Mouse (Mus musculus): ENCODE measurements around the gene Pak1. TPM values are rescaled to one million over a fixed set of nuclear protein-coding genes. Genes with fewer than 3 reads are reported as not detected.

The Pak1 gene
- polyA plus RNA-seq, 1 experiment from 2014 or later: 121 TPM

DNA sequence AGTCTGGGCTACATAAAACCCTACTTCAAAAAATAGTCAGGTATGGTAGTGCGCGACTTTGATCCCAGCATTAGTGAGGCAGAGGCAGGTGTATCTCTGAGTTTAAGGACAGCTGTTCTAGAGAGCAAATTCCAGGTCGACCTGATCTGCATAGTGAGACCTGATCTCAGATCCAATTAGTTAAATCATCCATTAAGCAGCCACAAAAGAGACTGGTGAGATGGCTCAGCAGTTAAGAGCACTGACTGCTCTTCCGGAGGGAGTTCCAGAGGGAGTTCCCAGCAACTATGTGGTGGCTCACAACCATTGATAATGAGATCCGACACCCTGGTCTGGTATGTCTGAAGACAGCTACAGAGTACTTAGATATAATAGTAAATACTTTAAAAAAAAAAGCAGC is 4.8 kb upstream of the Pak1 start:
- Histone ChIP-seq H3K27ac (replicated peaks) (no peak overlapping the region), H3K36me3 (no peaks in the 10 kb centered on the region), H3K9me3 (no peaks in the 10 kb centered on the region), H3K4me1 (replicated peaks) (no peaks in the 10 kb centered on the region), H3K4me3 (no peak overlapping the region), H3K27me3 (no peaks in the 10 kb centered on the region), H3K9ac (no peak overlapping the region), H3K4me2 (no peak overlapping the region)
- 56% methylated on average over 5 of the region's 5 CpGs for WGBS
- ATAC-seq (ENCODE audit: low read depth): no peak

DNA sequence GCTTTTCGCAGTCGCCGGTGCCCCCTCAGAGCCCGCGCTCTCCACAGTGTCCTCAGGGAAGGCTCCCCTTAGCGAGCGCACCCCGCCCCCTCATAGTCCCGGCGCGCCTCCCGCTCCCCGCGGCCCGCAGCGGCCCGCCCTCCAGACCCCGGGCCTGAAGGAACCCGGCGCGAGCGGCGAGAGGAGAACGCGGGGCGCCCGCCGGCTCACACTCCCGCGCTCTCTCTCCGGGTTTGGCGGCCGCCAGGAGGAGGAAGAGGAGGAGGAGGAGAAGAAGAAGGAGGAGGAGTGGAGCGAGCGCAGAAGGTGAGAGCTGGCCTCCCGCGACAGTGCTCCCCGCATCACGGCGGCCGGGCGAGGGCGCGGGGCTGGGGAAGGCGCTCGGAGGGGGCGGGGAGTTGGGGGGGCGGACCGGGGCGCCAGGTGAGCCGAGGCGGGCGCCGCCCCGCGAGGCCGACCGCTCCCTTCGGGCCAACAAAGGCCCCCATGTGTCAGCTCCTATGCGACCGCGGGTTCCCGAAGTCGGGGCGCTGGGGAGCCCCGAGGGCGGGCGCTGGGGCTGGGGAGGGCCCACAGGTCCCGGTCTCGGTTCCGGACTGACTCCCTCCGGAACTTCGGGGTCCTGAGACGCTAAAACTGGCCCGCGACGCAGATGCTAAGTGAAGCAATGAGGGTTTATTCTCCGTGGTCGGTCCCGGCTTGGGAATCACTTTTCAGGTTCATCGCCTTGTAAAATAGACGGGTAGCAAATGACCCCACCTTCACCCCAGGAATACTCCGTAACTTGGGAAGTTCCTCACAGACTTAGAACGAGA is 535 bp downstream of the Pak1 start:
- no peaks in the 10 kb centered on the region for H3K36me3 ChIP-seq
- no peaks in the 10 kb centered on the region for H3K27me3 ChIP-seq
- H3K9ac ChIP-seq: peak overlapping the region; percentile 93
- H3K4me1 ChIP-seq (replicated peaks): peaks cover 27% of the 10 kb centered on the region
- H3K4me2 ChIP-seq: peak overlapping the region; percentile 90
- under 1% methylated on average over 77 of the region's 84 CpGs for WGBS
- H3K9me3 ChIP-seq: no peaks in the 10 kb centered on the region
- H3K27ac ChIP-seq (replicated peaks): peak overlapping the region; percentile 84
- peak overlapping the region; percentile 91 for H3K4me3 ChIP-seq
- ATAC-seq (ENCODE audit: low read depth): peak; percentile 91; the same call in 1 of the 2 replicates

DNA sequence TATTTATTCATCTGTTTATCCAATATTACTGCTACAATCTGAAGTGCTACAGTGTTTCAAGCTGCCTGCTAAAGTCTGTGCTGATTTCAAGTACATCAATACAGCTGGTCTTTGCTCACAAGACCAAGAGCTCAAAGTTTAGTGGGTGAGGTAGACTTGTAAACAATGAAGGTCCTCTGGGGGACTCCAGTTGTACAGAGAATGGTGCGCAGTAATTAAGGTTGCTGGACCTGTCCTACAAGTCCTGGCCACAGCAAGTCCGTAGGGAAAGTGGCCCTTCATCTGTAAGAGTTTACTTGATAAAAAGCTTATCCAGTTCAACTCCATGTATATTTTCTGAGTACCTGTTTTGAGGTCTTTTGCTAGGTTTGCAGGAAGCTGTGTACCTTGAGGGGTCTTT is 1.9 kb downstream of the Pak1 start:
- H3K4me3 ChIP-seq: 0 out of 2 replicates have a peak overlapping the region, but pooled peaks have one; percentile 91
- no peaks in the 10 kb centered on the region for H3K27me3 ChIP-seq
- no peaks in the 10 kb centered on the region for H3K9me3 ChIP-seq
- H3K9ac ChIP-seq: no peak overlapping the region
- peaks cover 27% of the 10 kb centered on the region for H3K4me1 ChIP-seq (replicated peaks)
- ATAC-seq (ENCODE audit: low read depth): no peak
- no peaks in the 10 kb centered on the region for H3K36me3 ChIP-seq
- H3K27ac ChIP-seq (replicated peaks): no peak overlapping the region
- H3K4me2 ChIP-seq: peak overlapping the region; percentile 90
- 41% methylated on average over 2 of the region's 2 CpGs for WGBS

DNA sequence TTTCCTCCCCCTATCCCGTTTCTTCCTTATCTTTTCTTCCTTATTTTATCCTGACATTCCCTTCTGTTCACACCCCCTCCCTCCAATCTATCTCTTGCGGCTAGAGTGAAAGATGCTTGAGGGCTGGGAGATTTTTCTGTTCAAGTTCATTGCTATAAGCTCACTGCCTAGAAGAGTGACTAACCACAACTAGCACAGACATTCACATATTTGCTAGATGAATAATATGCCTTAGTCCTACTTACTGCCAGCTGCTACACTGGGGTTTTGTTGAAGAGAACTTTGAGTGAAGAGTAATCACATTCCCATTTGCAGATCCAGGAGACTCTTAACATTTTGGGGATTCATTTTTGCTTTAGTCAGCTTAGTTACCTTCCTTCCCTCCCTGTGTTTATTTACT is 4.0 kb downstream of the Pak1 start:
- Histone ChIP-seq H3K4me2 (no peak overlapping the region), H3K9me3 (no peaks in the 10 kb centered on the region), H3K9ac (no peak overlapping the region), H3K36me3 (no peaks in the 10 kb centered on the region), H3K27me3 (no peaks in the 10 kb centered on the region), H3K4me1 (replicated peaks) (peaks cover 27% of the 10 kb centered on the region), H3K4me3 (no peak overlapping the region), H3K27ac (replicated peaks) (no peak overlapping the region)
- 57% methylated on average over 2 of the region's 2 CpGs for WGBS
- no peak for ATAC-seq (ENCODE audit: low read depth)

DNA sequence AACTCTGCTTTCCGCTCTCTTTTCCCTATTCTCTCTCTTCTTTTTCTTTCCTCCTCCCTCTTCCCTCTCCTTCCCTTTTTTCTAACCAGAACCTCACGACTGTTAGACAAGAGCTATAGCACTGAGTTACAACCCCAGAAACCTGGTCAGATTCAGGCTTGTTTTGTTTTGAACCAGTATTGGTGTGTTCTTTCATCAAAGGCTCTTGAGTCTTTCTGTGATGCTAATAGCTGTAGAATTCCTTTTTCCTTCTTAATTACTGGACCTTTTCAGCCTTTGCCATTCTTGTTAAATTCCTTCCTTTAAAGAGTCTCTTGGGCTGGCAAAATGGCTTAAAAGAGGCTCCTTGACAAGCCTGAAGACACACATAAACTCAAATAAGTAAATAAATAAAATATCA is 14.8 kb downstream of the Pak1 start:
- 20% methylated on average over 2 of the region's 2 CpGs for WGBS
- H3K4me2 ChIP-seq: no peak overlapping the region
- H3K27me3 ChIP-seq: no peaks in the 10 kb centered on the region
- H3K4me1 ChIP-seq (replicated peaks): peaks cover 20% of the 10 kb centered on the region
- H3K4me3 ChIP-seq: no peak overlapping the region
- ATAC-seq (ENCODE audit: low read depth): no peak
- no peaks in the 10 kb centered on the region for H3K36me3 ChIP-seq
- no peak overlapping the region; the same call in 1 of the 2 replicates for H3K27ac ChIP-seq (replicated peaks)
- no peak overlapping the region for H3K9ac ChIP-seq
- no peaks in the 10 kb centered on the region for H3K9me3 ChIP-seq

DNA sequence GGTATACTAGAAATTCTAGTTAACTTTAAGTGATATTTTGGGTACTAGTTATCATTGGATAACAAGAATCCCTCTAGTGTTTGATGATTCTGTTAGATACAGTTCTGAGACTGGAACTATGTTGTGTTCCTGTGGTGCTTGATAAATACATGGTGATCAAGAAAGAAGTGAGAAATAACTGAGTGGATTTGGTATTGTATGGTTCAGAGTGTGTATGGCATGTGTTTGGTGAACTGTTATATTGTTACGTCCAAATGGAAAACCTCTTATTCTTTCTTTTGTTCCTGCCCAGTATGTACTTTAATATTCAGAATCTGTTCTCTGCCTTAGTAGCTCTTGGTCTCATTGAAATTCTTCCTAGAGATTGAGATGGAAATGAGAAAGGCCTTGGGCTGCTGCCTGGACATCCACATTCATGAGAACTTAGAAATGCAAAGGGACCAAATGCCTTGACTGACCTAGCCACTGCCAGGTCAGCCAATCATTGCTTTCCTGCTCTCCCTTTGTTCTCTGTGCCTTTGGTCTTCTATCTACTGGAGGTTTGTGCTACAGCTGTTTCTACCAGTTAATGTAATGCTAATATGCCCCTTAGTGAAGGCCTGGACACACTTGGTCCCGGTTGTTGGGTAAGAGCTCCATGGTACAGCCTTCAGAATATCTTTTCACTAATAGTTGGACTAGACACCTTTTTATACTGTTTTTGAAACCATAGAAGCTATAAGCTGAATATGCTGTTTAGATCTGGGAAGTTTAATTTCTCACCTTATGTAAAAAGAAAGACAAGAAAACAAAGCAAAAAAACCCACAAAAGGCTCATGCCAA is 16.1 kb downstream of the Pak1 start:
- Histone ChIP-seq H3K36me3 (no peaks in the 10 kb centered on the region), H3K9ac (no peak overlapping the region), H3K27me3 (no peaks in the 10 kb centered on the region), H3K4me2 (no peak overlapping the region), H3K4me1 (replicated peaks) (peaks cover 20% of the 10 kb centered on the region), H3K9me3 (no peaks in the 10 kb centered on the region), H3K27ac (replicated peaks) (0 out of 2 replicates have a peak overlapping the region, but pooled peaks have one; percentile 0), H3K4me3 (no peak overlapping the region)
- no peak for ATAC-seq (ENCODE audit: low read depth)
- 8% methylated on average over 2 of the region's 2 CpGs for WGBS

DNA sequence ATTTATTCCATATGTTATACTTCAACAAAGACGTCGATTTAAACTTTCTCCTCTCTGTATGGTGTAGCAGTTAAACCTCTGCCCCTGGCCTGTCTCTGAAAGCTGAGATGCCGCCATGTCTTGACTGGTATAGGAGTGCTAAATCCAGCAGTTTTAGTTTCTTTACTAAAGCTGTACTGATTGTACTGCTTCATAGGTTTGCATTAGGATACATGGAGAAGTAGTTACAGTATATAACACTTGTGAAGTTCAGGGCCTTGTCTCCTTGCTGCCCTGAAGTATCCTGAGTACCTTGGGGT is 16.7 kb downstream of the Pak1 start:
- no peak overlapping the region for H3K27ac ChIP-seq (replicated peaks)
- ATAC-seq (ENCODE audit: low read depth): no peak
- 25% methylated on average over 3 of the region's 3 CpGs for WGBS

DNA sequence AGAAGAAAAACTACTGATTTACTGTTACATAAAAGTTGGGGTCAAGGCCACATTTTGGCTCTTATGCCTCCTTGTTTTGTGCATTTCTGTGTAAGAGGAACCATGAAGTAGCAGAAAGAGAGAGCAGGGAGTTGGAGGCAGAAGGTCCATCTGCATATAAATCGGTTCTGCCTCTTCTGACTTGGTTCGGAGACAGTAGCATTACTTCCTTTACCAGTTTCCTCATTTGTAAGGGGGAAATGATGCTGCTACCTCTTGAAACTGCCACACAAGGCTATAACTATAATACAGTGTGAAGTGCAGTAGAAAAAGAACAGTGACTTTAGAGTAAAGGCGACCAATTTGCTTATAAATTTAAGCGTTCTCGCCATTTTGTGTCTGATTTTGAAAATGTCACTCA is 21.0 kb downstream of the Pak1 start:
- no peaks in the 10 kb centered on the region for H3K27me3 ChIP-seq
- H3K4me1 ChIP-seq (replicated peaks): peaks cover 5% of the 10 kb centered on the region; the same call in 1 of the 2 replicates
- no peak for ATAC-seq (ENCODE audit: low read depth)
- no peak overlapping the region for H3K4me3 ChIP-seq
- WGBS: 77% methylated on average over 5 of the region's 5 CpGs
- H3K9ac ChIP-seq: no peak overlapping the region
- H3K27ac ChIP-seq (replicated peaks): no peak overlapping the region
- H3K36me3 ChIP-seq: no peaks in the 10 kb centered on the region
- no peaks in the 10 kb centered on the region for H3K9me3 ChIP-seq
- no peak overlapping the region for H3K4me2 ChIP-seq

More for the DNA sequence above, 16.7 kb downstream of the Pak1 start:
- H3K4me3 ChIP-seq: no peak overlapping the region
- no peaks in the 10 kb centered on the region for H3K36me3 ChIP-seq
- no peak overlapping the region for H3K4me2 ChIP-seq
- no peaks in the 10 kb centered on the region for H3K9me3 ChIP-seq
- no peak overlapping the region for H3K9ac ChIP-seq
- H3K27me3 ChIP-seq: no peaks in the 10 kb centered on the region
- peaks cover 14% of the 10 kb centered on the region for H3K4me1 ChIP-seq (replicated peaks)

DNA sequence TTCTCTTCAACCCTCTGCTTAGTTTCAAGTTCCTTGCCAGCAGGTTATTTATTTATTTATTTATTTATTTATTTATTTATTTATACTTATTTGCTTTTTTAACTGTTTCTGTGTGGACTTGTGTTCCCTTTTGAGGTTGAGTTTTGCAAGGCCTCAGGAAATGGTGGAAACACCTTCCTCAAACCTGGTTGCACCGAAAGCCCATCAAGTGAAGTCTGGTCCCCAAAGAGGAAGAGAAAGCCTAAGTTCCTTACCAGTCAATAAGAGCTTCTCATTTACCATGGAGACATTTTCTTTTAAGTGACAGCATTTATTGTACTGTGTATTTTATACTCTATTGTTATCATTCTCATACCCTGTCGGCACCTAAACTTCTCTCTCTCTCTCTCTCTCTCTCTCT is 33.5 kb downstream of the Pak1 start:
- no peak overlapping the region for H3K9ac ChIP-seq
- no peaks in the 10 kb centered on the region for H3K4me1 ChIP-seq (replicated peaks)
- 86% methylated on average over 2 of the region's 2 CpGs for WGBS
- H3K27me3 ChIP-seq: no peaks in the 10 kb centered on the region
- no peak overlapping the region for H3K4me2 ChIP-seq
- no peaks in the 10 kb centered on the region for H3K36me3 ChIP-seq
- 0 out of 2 replicates have a peak, but pooled peaks cover 3% of the 10 kb centered on the region for H3K9me3 ChIP-seq
- no peak for ATAC-seq (ENCODE audit: low read depth)
- H3K4me3 ChIP-seq: no peak overlapping the region
- no peak overlapping the region for H3K27ac ChIP-seq (replicated peaks)

DNA sequence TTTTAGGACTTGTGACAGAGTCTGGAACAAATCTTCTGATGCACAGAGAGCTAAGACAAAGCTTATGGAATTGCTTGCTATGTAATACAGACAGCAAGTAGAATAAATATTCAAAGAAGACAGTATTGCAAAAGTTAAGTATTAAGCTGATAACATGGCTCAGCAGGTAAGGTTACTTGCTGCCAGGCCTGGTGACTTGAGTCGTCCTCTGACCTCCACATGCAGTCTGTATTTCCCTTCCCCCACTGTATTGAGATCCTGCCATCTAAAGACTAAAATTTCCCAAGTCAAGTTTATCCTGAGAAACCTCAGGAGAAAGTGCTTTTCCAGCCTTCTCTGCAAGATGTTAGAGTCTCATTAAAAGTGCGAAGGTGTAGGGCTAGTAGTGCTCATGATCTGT is 40.8 kb downstream of the Pak1 start:
- no peak overlapping the region for H3K9ac ChIP-seq
- no peaks in the 10 kb centered on the region for H3K4me1 ChIP-seq (replicated peaks)
- no peak overlapping the region for H3K27ac ChIP-seq (replicated peaks)
- WGBS: 88% methylated on average over 2 of the region's 2 CpGs
- H3K9me3 ChIP-seq: no peaks in the 10 kb centered on the region
- no peak for ATAC-seq (ENCODE audit: low read depth)
- H3K36me3 ChIP-seq: no peaks in the 10 kb centered on the region
- no peak overlapping the region for H3K4me2 ChIP-seq
- H3K4me3 ChIP-seq: no peak overlapping the region
- no peaks in the 10 kb centered on the region for H3K27me3 ChIP-seq

DNA sequence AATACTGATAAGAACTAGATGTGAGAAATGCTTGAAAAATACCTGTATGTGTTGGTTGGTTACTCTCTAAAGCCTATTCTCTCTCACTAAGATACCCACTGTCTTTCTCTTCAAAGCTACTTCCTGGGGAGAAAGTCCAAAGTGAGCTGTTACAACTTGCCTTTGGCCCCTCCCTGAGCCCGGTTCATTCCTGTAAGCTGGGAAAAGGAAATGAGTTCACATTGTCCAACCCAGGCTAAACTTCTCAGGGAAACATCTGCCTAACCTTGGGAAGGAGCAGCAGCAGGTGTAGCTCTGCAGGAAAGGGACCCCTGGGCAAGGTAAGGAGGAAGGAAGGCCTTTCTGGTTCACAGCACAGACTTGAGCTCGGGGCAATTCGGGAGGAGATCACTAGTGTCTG is 42.4 kb downstream of the Pak1 start:
- Histone ChIP-seq H3K9me3 (no peaks in the 10 kb centered on the region), H3K4me1 (replicated peaks) (no peaks in the 10 kb centered on the region), H3K4me3 (no peak overlapping the region), H3K36me3 (no peaks in the 10 kb centered on the region), H3K27ac (replicated peaks) (no peak overlapping the region), H3K27me3 (no peaks in the 10 kb centered on the region), H3K9ac (no peak overlapping the region), H3K4me2 (no peak overlapping the region)
- 85% methylated on average over 3 of the region's 3 CpGs for WGBS
- no peak for ATAC-seq (ENCODE audit: low read depth)

DNA sequence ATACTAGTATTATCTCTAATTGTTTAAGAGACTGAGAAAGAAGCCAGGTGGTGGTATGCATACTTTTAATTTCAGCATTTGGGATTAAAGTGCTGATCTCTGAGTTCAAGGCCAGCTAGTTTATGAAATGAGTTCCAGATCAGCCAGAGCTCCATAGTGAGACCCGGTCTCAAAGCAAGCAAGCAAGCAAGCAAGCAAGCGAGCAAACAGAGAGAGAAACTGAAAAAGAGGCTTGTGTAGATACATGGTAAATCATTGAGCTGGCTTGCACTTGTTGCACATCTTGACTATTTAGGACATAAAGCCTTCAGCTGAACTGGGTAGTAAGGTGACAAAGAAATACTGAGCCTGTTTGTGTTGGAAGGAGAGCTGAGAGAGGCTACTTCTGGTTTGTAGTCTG is 44.6 kb downstream of the Pak1 start:
- H3K36me3 ChIP-seq: no peaks in the 10 kb centered on the region
- no peak for ATAC-seq (ENCODE audit: low read depth)
- H3K27me3 ChIP-seq: no peaks in the 10 kb centered on the region
- WGBS: 80% methylated on average over 2 of the region's 2 CpGs
- no peaks in the 10 kb centered on the region for H3K4me1 ChIP-seq (replicated peaks)
- H3K9me3 ChIP-seq: no peaks in the 10 kb centered on the region
- no peak overlapping the region for H3K9ac ChIP-seq
- no peak overlapping the region for H3K27ac ChIP-seq (replicated peaks)
- no peak overlapping the region for H3K4me2 ChIP-seq
- H3K4me3 ChIP-seq: no peak overlapping the region
